1 mouse cellular context compared by ENCODE assay signal in the genomic region with DNA sequence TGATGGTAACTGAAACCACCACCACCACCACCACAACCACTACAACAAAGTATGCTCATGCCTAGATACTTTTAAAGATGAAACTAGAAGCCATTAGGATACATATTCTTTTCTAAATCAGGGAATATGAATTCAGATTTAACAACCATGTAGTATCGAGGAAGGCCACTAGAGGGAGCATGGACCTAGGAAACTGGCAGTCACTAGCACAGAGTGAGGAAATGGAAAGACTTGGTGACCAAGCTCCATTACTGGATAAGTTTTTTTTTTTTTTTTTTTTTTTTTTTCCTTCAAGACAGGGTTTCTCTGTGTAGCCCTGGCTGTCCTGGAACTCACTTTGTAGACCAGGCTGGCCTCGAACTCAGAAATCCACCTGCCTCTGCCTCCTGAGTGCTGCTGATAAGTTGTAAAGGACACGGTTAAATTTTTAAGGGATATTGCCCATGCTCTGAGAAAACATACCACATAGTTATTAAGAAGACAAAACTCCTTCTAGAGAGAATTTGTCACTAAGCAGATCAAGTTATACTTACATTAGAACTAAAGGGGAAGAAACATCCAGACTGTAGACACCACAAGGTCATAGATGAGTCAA.
TF ChIP-seq lines count a peak whose summit lies in the region.

No protein-coding gene starts in this region.

TF ChIP-seq in MEL, 35 proteins besides CTCF, POLR2A, EP300 and RAD21:
- TF ChIP-seq POLR2AphosphoS5 (IDR thresholded peaks at IDR 0.05; ENCODE audit: borderline replicate concordance, low read depth, low read length), result no peak
- no peak for TF ChIP-seq MAZ (IDR thresholded peaks at IDR 0.05; ENCODE audit: low read depth, low read length)
- peak; percentile 62; the same call in 1 of the 2 replicates for TF ChIP-seq ZNF384 (IDR thresholded peaks at IDR 0.05; ENCODE audit: low read depth, low read length)
- no peak for TF ChIP-seq MYC (IDR thresholded peaks at IDR 0.05; ENCODE audit: low read depth, low read length)
- peak; percentile 70 for TF ChIP-seq ZC3H11A (IDR thresholded peaks at IDR 0.05; ENCODE audit: low read depth, low read length)
- peak; percentile 61 for TF ChIP-seq SMC3 (IDR thresholded peaks at IDR 0.05; ENCODE audit: low read depth, low read length)
